Mouse (Mus musculus) megakaryocyte, embryonic 14.5 days (primary cell): ENCODE data around the gene Sat2.

Experiments
- FLI1 ChIP-seq: IDR thresholded peaks from 2 replicates; pipeline ENCODE4 v1.6.1; 2012; ENCODE audit warnings: low read length, inconsistent platforms, mixed read lengths
- GATA1 ChIP-seq: IDR thresholded peaks from 3 replicates; pipeline ENCODE4 v1.6.1; 2012; ENCODE audit warnings: mixed read lengths, low read length, inconsistent platforms, borderline replicate concordance

GRCm38 (mm10) chr11:69592799-69593198 lies 29.0 kb upstream of the Sat2 start:
- TF ChIP-seq GATA1 (no peak), FLI1 (no peak)
